Mouse (Mus musculus) gonadal fat pad, adult 2 months (tissue): ENCODE measurements around the gene Tob2. TPM values are rescaled to one million over a fixed set of nuclear protein-coding genes. Genes with fewer than 3 reads are reported as not detected.

Experiments
- DNase-seq: peaks from one replicate; pipeline ENCODE4 v3.0.0-alpha.2; 2012; ENCODE audit warnings: low read depth
- polyA plus RNA-seq: library from polyadenylated mRNA; depleted of rRNA; stranded (reverse); fragments of >200 nt; gene quantifications from 2 replicates; pipeline ENCODE4 v1.2.3, GENCODE M21; 2012

Tob2 gene
- polyA plus RNA-seq, 1 experiment, result 25.8 TPM

DNA sequence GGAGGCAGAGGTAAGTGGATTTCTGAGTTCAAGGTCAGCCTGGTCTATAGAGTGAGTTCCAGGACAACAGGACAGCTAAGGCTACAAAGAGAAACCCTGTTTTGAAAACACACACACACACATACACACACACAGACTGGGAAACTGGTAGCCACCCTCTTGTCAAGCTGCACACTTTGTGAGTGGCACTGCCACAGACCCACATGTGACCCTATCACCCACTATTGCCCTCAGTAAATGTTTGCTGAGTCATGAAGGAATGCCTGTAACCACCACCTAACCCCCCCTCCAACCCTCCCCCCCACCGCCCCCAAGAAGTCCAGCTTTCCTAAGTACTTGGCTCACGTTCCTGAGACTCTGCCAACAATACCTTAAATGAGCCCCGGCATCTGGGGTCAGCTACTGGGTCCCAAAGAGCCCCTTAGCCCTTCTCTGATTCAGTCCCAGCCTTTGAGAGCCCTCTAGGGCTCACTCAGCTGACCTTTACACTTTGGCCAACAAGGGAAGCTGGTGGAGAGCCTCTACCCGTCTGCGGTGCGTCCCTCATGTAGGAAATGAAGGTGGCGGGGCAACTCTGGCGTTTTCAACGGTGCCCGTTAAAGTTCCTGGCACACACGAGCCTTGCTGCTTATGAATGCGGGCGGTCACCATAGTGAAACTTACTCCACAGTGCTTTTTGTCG is 19.9 kb downstream of the Tob2 start:
- no peak for DNase-seq

DNA sequence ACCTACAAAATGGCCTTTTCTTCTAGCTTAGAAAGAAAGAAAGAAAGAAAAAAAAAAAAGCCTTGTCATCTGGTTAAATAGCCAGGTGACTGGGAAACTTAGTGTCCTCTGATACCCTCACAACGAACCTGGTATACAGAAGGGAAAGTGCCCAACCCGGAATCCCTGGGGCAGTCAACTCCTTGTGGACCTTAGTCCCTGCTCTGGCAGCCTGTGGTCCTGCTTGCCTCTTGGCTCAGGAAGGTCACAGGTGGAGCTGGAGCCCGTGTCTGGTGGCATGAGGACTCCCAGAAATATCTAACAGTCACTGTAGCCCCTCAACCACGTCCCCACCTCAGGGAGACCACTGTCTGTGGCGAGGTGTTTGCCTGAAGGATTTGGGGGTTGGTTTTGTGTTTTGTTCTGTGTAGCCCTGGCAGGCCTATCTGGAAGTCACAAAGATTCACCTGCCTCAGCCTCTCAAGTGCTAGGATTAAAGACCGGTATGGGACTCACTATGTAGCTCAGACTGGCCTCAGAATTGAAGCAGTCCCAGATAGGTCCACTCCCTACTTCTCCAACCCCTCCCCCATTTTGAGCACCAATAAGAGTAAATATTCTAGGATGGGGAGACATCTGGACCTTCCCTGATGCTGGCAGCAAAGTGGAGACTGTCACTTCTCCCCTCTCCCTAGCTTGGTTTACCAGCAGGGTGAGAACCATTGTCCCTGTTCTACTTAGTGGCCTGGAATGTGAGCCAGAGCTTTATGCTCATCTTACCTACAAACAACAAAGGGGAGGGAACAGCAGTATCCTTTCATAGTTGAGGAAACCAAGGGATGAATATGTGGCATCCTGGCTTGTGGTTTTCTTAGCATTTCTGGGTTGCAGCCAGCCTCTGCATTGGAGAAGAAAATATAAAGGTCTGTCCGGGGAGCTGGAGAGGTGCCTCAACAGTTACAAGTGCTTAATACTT is 21.4 kb downstream of the Tob2 start:
- DNase-seq, result no peak

DNA sequence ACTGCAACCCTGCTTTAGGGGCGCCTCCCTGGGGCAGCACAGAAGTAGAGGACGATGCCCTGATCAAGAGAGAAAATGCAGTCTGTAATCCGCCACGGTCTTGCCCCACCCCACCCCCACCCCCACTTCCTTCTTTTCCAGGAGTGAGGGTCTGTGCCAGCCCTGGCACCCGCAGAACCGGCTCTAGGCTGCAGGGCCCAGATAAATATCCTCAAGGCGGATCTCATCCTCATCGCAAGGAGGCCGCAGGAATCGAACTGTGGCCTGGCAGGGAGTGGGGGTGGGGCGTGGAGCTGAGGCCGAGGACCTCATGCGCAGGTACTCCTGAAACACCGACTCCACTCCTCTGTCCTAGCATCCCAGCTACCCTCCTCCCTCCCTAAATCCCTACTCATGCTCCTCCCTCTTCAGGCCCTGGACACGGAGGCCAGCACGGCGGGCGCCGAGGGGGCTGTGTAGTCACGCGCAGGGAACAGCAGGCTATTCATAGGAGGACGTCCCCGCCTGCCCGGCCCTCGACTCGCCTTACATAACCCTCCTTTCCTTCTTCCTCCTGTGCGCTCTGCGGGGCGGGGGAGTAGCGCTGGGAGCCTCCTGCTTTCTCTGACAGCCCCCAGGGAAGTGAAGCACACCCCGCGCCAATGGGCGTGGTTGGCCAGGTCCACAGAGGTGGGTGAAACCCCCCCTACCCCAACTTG is 22.3 kb downstream of the Tob2 start:
- DNase-seq, result no peak

DNA sequence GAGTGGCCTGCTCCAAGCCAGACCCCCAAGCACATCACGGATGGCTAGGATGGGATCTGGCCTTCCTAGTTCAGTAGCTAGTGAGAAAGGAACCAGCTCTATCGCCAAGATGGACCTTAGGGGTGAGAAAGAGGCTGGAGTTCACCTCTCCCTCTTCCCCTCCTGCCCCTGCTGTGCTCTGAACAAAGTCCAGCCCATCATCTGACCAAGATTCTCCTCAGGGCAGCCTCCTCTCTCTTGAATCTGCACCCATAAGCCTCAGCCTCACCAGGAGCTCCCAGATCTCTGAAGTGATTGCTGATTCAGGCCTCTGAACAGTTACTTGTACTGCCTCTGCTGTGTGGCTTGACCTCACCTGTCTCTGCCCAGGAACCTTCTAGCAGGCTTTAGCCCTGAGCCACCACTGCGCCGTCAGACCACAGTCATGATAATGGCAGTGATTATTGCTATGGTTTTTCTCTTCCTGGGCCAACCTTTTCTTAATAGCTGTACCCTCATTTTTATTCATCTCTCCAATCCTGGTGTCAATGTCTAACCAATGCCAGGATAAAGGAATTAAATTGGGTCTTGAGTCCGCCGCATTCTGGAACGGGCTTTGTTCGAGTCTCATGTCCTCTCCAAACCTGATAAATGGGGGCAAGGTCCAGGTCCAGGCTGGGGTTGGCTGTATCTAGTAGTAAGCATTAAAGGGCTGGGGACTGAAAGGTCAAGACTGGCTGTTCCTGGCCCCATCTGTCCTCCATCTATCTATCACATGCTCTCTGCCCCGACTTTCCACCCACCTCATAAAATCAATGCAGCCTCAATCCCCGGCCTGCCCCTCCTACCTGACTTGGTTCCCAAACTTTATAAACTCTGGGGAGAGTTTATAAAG is 23.4 kb downstream of the Tob2 start:
- no peak for DNase-seq

DNA sequence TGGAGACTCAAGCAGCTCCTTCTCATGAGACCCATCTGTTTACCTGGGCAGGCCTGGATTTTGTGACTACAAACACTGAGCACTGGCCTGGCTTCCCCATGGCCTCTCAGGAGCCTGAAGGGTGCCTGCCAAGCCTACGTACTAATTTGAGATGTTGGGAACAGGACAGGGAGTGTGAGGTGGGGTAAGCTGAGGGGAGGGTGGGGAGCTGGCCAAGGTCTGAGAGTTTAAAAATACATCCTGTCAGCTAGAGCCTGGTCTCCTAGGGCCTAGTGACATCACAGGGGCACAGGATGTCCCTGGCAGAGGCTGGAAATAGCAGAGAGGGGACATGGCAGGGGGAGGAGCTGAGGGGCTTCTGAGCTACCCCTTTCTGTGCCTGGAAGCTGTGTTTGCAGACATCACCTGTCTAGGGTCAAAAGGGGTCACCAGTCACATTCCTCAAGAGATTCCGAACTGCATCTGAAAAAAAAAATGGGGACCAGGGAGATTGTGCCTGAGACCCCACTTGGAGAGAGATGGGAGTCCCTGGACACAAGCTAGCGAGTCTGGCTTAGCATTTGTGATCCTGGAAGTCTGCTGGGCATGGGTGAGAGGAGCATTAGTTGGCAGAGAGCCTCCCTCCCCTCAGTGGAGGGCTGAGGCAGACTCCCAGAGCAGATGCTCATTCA is 24.3 kb downstream of the Tob2 start:
- no peak for DNase-seq

DNA sequence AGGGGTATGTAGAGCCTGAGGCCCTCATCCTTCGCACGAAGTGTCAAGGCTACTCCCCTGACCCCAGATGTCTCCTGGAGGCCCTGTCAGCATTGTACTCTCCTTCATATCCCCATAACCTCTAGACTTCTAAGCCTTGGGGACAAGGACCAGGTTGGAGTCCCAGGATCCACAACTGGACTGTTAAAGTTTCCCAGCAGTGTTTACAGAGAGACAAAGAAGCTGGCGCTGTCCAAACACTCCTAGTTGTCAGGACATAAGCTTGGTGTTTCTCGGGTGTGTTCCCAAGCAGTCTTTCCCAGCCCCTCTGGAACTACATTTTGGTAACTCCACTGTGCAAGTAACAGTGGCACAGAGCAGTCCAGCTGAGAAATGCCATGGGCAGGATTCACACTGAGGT is 25.1 kb downstream of the Tob2 start:
- DNase-seq, result no peak

DNA sequence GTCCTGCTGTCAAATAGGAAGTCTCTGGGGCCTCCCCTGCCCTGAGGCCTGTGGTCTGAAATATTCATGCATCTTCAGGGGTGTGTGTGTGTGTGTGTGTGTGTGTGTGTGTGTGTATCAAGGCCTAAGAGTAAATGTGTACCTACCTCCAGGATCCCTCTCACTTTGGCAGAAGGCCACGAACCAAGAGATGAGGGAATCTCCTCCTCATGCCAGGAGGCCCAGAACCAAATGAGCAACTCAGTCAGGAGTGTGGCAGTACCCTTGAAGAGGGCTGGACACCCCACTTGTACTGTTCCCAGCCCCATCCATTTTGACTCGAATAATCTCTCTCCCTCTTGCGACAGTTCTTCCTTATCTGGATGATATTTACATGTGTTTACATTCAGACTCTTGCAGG is 26.4 kb downstream of the Tob2 start:
- no peak for DNase-seq

DNA sequence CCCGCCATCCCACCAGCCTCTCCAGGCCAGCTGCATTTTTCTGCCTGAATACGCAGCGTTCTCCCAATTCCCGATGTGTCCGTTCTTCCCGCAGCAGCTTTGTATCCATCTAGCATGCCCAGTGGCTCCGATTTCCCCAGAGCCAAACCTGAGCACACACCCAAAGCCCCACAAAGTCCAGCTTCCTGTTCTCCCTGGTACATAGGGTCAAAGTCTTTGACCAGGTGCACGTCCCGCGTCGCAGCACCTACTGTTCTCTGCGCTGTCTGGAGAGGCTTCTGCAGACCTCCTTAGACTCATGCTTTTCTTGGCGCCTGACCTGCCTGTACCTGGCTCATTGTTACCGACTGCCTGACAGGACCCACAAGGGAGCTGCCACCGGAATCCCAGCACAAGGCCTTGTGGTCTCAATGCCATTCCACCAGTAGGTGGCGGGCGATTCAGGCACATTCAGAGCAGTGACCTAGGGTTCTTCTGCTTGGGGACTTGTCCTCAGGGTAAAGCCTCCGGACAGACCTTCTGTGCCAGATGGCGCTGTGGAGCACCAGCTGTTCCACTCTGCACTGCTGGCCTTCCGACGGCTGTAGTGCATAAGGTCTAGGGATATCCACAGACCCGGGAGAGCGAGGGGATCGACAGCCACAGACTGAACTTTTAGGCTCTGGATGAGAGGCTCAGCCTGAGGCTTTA is 27.3 kb downstream of the Tob2 start:
- no peak for DNase-seq

DNA sequence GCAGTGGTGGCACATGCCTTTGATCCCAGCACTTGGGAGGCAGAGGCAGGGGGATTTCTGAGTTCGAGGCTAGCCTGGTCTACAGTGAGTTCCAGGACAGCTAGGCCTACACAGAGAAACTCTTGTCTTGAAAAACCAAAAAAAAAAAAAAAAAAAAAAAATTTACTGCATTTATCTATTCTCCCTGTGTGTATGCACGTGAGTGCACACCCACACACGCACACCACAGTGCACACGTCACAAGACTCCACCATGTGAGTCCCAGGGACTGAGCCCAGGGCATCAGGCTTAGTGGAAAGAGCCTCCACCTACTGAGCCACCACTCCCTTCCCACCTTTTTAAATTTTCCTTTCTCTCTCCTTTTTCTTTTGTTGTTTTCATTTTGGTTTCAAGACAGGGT is 28.1 kb downstream of the Tob2 start:
- DNase-seq, result no peak

DNA sequence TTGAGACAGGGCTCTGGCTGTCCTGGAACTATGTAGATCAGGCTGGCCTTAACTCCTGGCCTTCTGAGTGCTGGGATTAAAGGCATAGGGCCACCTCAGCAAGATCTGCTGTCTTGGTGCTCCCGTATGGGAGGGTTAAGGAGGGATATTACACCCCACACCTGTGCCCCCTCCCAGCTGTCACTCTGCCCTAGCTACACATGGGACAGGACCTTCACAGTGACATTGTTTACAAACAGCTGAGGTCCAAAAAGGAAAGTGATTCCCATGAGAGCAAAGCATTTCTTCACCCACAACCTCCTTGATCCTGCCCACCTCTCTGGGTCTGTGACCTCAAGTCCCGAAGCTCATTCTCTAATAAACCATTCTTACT is 29.4 kb downstream of the Tob2 start:
- DNase-seq, result no peak

DNA sequence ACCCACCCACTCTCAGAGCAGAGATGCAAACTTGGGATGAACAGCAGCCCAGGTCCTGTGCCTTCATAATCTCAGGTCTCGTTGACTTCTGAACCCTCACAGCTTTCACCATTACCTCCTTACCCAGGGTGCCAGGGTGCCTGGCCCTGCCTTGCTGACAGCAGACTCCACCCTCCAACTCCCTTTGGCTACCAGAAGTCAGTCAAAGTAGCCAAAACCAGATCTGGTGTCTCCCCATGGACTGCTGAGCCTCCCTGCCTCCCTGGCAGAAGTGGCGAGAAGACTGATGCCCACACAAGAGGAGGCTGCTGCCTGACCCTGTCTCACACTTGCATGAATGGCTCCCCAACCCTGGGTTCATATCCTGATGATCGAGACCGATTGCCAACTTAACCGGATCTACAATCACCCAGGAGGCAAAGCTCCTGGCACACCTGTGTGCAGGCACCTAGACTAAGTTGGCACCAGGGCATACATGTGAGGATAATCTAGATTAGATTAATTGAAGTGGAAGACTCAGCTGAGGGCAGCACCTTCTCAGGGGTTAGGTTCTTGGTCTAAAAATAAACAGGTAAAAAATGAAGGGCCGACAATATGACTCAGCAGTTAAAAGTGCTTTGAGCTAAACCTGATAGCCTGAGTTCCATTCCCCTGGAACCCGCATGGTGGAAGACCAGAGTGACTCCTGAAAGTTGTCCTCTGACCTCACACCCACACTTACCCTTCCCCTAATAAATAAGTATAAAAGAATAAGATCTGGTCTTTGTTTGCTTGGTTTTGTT is 30.0 kb downstream of the Tob2 start:
- DNase-seq, result no peak

DNA sequence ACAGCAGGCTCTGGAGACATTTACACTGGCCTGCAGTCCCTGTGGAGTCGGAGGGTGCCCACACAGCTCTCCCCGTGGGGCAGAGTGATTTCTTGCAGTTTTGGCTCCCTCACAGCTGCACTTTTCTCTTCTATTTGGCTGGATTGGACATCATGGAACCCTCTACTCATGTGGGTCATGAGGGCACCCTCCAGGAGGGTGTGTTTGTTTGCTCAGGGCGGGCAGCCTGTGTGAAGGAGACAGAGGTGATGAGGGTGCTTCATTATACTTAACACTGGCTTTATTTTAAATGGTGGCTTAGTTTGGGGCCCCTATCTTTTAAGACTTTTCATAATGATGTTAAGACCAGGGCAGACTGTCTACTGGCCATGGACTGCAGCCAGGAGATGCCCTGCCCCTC is 33.8 kb downstream of the Tob2 start:
- no peak for DNase-seq

DNA sequence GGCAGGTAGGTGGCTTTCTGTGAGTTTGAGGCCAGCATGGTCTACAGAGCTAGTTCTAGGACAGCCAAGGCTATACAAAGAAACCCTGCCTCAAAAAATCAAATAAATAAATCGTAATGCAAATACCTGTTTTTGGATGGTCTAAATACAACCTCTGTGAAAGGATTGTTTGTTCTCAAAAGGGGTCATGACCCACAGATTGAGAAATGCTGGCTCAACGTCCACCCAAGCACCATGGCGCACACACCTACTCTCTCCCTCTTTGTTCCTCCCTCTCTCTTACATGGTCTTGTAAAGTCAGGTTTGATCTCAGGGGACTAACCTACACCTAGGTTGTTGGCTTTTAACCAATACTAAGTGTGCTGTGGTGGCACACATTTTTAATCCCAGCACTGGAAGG is 36.0 kb downstream of the Tob2 start:
- no peak for DNase-seq

DNA sequence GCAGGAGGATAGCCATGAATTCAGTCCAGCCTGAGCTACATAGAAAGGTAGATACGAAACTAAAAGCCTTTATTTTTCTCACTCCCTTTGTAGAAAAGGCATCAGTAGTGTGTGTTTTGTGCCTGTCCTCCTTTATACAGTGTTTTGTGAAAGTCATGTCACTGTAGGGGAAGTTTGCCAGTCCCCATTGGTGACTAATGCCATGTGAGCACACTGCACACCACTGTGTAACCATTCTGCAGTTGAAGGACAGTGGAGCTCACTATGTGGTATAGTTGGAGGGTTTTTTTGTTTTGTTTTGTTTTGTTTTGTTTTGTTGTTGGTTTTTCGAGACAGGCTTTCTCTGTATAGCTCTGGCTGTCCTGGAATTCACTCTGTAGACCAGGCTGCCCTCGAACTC is 40.2 kb downstream of the Tob2 start:
- no peak for DNase-seq

DNA sequence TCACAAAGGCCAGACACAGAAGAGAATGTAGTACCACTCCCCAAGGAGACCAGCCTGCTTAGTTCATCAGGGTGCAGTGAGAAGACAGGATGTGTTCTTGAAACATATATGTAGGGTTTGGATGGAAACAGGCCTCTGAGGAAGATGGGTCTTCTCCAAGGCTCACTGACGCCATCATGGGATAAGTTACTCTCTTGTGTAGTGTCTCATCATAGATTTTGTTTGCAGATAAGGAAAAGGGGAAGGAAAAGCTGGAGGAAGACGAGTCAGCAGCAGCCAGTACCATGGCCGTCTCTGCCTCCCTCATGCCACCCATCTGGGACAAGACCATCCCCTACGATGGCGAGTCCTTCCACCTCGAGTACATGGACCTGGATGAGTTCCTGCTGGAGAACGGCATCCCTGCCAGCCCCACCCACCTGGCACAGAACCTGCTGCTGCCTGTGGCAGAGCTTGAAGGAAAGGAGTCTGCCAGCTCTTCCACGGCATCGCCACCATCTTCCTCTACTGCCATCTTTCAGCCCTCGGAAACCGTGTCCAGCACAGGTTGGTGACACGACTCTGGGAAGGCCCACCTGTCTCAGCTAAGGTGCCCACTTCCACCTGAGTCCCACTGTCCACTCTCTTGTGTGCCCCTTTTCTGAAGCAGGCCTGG is 43.8 kb downstream of the Tob2 start:
- no peak for DNase-seq

DNA sequence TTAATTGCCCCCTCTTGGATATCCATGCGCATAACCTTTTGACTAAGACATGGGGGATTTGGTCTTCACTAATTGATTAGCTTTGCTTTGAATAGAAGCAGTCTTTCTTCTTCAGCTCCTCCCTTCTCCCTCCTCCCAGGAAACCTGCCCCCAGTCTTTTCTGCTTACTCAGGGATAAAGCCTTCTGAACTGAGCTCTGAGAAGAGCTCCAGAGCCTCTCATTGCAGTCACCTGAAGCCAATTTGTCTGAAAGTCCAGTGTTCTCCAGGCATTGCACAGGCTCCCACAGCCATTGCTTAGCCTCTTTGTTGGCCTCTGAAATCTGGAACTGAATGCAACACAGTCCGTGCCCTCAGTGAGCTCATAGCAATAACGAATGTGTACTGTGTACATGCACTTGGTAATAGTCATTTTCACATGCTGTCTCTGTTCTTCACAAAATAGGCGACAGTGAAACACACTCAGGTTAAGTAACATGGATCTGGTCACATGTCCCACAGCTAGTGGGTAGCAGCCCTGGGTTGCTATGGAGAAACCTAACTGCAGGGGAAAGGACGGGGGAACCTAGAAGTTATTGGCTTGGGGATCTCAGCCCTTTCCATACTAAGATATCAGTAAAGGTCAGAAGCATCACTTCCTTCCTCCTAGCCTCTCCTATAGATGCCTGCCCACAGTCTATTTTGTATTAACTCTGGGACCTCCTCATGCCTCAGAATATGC is 44.5 kb downstream of the Tob2 start:
- DNase-seq, result no peak

DNA sequence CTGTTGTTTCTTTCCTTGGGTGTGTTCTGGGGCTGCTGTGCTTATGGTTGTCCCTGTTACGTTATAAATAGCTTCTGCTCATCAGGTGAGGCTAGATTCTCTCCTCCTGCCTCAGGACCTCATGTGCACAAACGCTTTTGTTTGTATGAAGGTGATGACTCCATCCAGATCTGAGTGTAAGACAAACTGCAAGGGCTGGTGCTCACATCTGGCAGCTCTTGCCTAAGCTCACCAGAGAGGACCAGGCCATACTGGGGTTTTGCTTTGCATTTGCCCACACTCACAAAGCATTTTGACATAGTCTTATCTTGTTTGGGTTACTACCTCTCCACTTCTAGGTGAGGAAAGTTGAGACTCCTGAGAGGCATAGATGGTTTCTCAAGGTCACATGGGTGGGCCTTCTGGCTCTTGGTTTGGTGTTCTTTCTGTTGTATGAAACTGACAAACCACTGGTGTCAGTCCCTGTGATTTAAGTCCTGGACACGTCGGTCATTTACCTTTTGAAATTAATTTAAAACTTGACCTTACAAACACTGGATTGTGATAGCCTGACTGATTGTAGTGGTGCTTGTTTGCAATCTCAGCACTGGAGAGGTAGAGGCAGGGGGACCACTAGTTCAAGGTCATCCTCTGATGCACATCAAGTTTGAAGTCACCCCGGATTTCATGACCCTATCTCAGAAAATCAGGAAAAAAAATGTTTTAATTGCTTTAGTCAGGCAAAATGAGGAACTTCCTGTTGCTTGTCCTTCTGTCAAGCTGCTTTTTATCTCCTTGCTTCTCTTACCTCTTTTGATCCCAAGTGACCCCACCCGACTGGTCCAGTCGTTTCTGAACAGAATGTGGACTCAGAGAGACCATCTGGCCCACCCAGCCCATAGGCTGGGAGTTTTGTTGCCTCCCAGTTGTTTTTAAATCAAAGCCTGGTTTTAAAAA is 45.6 kb downstream of the Tob2 start:
- no peak for DNase-seq
